Mouse (Mus musculus): Measurements from ENCODE around the gene Tbc1d2b. TPM values are rescaled to one million over a fixed set of nuclear protein-coding genes. Genes with fewer than 3 reads are reported as not detected.
A peak's percentile ranks its signal among the peaks of the same experiment; 100 is the strongest.

The Tbc1d2b gene
- polyA plus RNA-seq, 1 experiment from 2014 or later = 6.7 TPM

DNA sequence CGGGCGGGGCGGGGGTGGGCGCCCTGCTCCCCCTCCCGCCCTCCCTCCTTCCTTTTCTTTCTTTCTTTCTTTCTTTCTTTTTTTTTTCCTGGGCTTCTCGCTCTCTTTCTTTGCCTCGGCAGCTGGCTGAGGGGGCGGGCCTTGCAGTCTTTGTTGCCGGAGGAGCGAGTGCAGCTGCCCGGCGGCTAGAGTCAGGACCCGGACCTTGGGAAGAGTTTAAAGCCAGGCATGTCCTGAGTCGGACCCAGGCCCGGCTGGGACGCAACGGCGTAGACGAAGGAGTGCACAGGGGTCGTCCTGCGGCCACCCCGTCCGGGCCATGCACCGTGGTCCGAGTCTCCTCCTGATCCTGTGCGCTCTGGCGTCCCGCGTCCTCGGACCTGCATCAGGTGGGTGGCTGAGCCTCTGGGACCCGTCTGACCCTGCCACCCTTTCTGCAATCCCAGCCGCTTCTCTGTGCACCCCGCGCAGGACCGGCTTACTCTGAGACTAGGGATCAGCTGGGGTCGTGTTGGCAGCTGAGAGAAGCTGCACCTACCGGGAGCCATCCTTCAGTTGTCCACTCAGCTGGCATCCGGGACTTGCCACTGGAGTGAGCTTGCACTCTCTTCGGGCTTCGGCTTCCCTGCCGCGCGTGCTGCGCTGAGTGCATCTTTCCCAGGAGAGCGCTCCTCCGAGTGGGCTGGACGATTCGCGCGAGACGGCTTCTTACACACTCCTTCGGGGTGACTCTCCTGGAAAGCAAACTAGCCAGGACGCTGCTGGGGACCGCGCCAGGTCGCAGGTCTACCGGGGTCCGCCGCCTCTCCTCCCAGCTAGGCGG, 107.5 kb downstream of the Tbc1d2b start, which contains the start of gene Adamts7:
Gene Adamts7 (plus strand): TSS at position 144 of the 823 bp plus-strand sequence.
- no peaks in the 10 kb centered on the region for H3K9me3 ChIP-seq (replicated peaks; ENCODE audit: control insufficient read depth, low read length)
- under 1% methylated on average over 58 of the region's 60 CpGs for whole genome bisulfite sequencing (ENCODE audit: insufficient replicate concordance)

DNA sequence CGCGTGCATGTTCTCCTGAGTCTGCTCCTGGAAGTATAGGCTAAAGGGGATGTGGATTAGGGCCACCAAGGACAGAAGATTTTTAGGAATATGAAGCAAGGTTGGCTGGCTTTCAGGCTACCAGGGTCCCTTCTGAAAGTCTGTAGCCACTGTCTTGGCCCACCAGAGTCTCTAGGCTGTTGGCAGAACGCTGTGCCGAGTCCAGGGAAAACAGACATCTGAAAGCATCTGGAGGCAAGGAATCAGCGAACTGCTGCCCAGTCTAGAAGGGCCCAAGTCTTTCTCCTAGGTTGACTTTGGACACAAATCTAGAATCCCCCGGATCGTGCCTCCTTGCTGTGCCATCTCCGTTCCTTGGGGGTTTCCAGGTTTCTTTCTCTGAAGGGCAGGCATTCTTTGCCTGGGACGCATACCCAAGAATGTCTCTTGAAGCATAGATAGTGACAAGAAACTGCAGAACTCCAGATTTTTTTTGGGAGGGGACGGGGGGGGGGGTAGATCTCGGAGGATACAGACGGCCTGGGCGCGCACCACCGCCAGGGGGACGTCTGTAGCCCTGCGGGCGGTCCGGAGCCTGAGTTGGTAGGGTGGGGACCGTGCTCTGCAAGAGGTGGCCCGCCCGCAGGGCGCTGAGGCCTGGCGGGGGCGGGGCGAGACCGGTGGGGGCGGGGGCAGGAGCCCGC, 108.2 kb downstream of the Tbc1d2b start:
- no peaks in the 10 kb centered on the region for H3K9me3 ChIP-seq (replicated peaks; ENCODE audit: control insufficient read depth, low read length)
- peaks cover 11% of the 10 kb centered on the region; the same call in 1 of the 2 replicates for H3K27me3 ChIP-seq (ENCODE audit: control insufficient read depth, insufficient read depth, low read length)
- H3K9ac ChIP-seq (ENCODE audit: low read depth, low read length) = peak overlapping the region; percentile 71
- ATAC-seq (replicated peaks; ENCODE audit: insufficient number of reproducible peaks, low FRiP score, low TSS enrichment) = peak; percentile 83
- peak overlapping the region; percentile 99 for H3K4me2 ChIP-seq
- peaks cover 8% of the 10 kb centered on the region; the same call in 1 of the 2 replicates for H3K4me1 ChIP-seq (ENCODE audit: control insufficient read depth, insufficient read depth, low read length)
- H3K4me3 ChIP-seq (ENCODE audit: low read depth, low read length) = peak overlapping the region; percentile 78
- H3K27ac ChIP-seq (ENCODE audit: low read depth, low read length) = no peak overlapping the region
- WGBS (ENCODE audit: insufficient replicate concordance) = 9% methylated on average over 28 of the region's 29 CpGs
- no peaks in the 10 kb centered on the region for H3K36me3 ChIP-seq (ENCODE audit: control insufficient read depth, insufficient read depth, low read length)

More for the DNA sequence above, 107.5 kb downstream of the Tbc1d2b start, which contains the start of gene Adamts7:
- peaks cover 11% of the 10 kb centered on the region; the same call in 1 of the 2 replicates for H3K27me3 ChIP-seq (ENCODE audit: control insufficient read depth, insufficient read depth, low read length)
- peak within 1 kb of the TSS; percentile 78 for H3K4me3 ChIP-seq (ENCODE audit: low read depth, low read length)
- no peaks in the 10 kb centered on the region for H3K36me3 ChIP-seq (ENCODE audit: control insufficient read depth, insufficient read depth, low read length)
- H3K27ac ChIP-seq (ENCODE audit: low read depth, low read length) = no peak within 1 kb of the TSS
- H3K4me2 ChIP-seq = peak within 1 kb of the TSS; percentile 99
- peak within 1 kb of the TSS; percentile 71 for H3K9ac ChIP-seq (ENCODE audit: low read depth, low read length)
- ATAC-seq (replicated peaks; ENCODE audit: insufficient number of reproducible peaks, low FRiP score, low TSS enrichment) = peak; percentile 45
- H3K4me1 ChIP-seq (ENCODE audit: control insufficient read depth, insufficient read depth, low read length) = peaks cover 8% of the 10 kb centered on the region; the same call in 1 of the 2 replicates

Other genes starting within 250 kb of the Tbc1d2b start
- gene Ctsh, start 216.7 kb downstream of the Tbc1d2b start, polyA plus RNA-seq (2014; fragmentation: Nextera tagmentation; extraction: Ambion mirVana) = 28.8 and 32.8 TPM in 2 replicates
- 376 and 383 TPM in 2 replicates for gene Morf4l1, start 156.0 kb downstream of the Tbc1d2b start, polyA plus RNA-seq (2014; fragmentation: Nextera tagmentation; extraction: Ambion mirVana)
- 4.2 and 4.9 TPM in 2 replicates for gene Adamts7, start 107.7 kb downstream of the Tbc1d2b start, polyA plus RNA-seq (2014; fragmentation: Nextera tagmentation; extraction: Ambion mirVana)